Mouse (Mus musculus) kidney, adult 2 months (tissue): ENCODE data around the gene Wrap53.

Source experiments
- CTCF ChIP-seq: fragments of 200-500 bp; conservative IDR thresholded peaks from 2 replicates; pipeline ENCODE4 v1.5.1; 2011; ENCODE audit warnings: low read depth, mild to moderate bottlenecking, control low read depth, low read length, moderate library complexity, mixed read lengths; ENCODE audit not compliant: insufficient read depth, insufficient read length
- POLR2A ChIP-seq: fragments of 200-500 bp; IDR thresholded peaks from one replicate; pipeline ENCODE4 v1.6.1; 2011; ENCODE audit warnings: low read depth, low read length, control low read depth

GRCm38 (mm10) chr11:69532480-69533150 lies 47.4 kb downstream of the Wrap53 start:
- TF ChIP-seq POLR2A (no peak), CTCF (no peak)
